ENCODE assay signal across 10 mouse cellular contexts in the genomic region with DNA sequence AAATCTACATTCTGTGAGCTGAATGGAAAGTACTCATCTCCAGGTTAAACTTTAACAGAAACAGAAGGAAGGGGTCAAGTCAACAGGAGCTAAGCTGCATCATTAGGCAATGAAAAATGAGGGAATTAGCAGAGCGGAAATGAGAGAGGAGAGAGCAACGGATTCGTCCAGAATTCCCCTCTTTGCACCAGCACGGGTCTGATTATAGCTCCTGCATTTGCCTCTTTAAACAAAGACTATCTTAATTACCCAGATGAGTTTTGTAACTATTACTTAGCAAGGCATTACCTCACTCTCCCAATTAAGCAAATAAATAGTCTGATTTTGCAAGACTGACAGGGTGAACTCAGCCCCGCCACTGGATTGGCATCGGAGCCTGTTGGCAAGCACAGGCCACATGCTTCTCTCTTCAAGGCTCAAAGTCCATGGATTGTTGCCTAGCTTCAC.
A peak's percentile ranks its signal among the peaks of the same experiment; 100 is the strongest.
DNase-seq lines count a peak whose midpoint lies in the region; TF ChIP-seq lines count a peak whose summit lies in the region.
"Had no signal": no experiment of that assay in that cellular context is flagged by ENCODE, and none has a peak within 500 bp of the region (broad histone marks: within the 10 kb centered on the region; RNA-seq: fewer than 3 reads in every experiment).

No protein-coding gene starts in this region.

- no peaks in the 10 kb centered on the region for H3K4me1 ChIP-seq in kidney, adult 2 months (ENCODE audit: control insufficient read depth, insufficient read depth, low read length)
- H3K4me1 ChIP-seq: embryonic facial prominence, embryonic 12.5 days; limb, embryonic 12.5 days had no signal

- 34% methylated on average over 6 of the region's 6 CpGs for WGBS in kidney, adult 2 months

- no peak overlapping the region for H3K4me3 ChIP-seq in kidney, adult 2 months (ENCODE audit: insufficient read depth, low read depth, low read length)
- H3K4me3 ChIP-seq: embryonic facial prominence, embryonic 12.5 days; limb, embryonic 12.5 days had no signal

- no peaks in the 10 kb centered on the region for H3K36me3 ChIP-seq in kidney, adult 2 months (ENCODE audit: control insufficient read depth, insufficient read depth, low read length)
- H3K36me3 ChIP-seq: embryonic facial prominence, embryonic 12.5 days; limb, embryonic 12.5 days had no signal

- DNase-seq in layer of hippocampus, adult 8-10 months (ENCODE audit: low spot score in 2 of 2): peak; percentile 10 to 21
- DNase-seq in layer of hippocampus, adult 9-10 months (ENCODE audit: low spot score): no peak
- DNase-seq in cerebellum, postnatal 25 days: peak; percentile 24 to 35
- DNase-seq in kidney, adult 2 months: peak; percentile 89
- DNase-seq in lung, postnatal 10 days: peak; percentile 59
- no peak for DNase-seq in spleen, postnatal 36 days (ENCODE audit: low spot score in 2 of 2)
- DNase-seq in testis, postnatal 14 days (ENCODE audit: low spot score): no peak
- DNase-seq in urinary bladder, postnatal 25 days (ENCODE audit: low spot score): no peak

- no peak overlapping the region for H3K27ac ChIP-seq in kidney, adult 2 months (ENCODE audit: insufficient read depth, low read depth, low read length)
- H3K27ac ChIP-seq: embryonic facial prominence, embryonic 12.5 days; limb, embryonic 12.5 days had no signal

- no peak for TF ChIP-seq POLR2A in kidney, adult 2 months (IDR thresholded peaks at IDR 0.05; ENCODE audit: low read depth, low read length)

- H3K27me3 ChIP-seq in kidney, adult 2 months (replicated peaks; ENCODE audit: control insufficient read depth, insufficient read depth, low read length): peaks cover 3% of the 10 kb centered on the region
- H3K27me3 ChIP-seq: embryonic facial prominence, embryonic 12.5 days; limb, embryonic 12.5 days had no signal

- TF ChIP-seq CTCF in kidney, adult 2 months (conservative IDR thresholded peaks at IDR 0.05; ENCODE audit: insufficient read depth, insufficient read length, low read depth, low read length): no peak

Comparison
In these comparisons a context has a peak if more than half of its experiments do, and no peak if none do; other contexts are left out.
1. DNase-seq: peak in layer of hippocampus, adult 8-10 months (2 of 2), cerebellum, postnatal 25 days (2 of 2), kidney, adult 2 months (single experiment) and lung, postnatal 10 days (single experiment); none in layer of hippocampus, adult 9-10 months (single experiment), spleen, postnatal 36 days (0 of 2), testis, postnatal 14 days (single experiment) and urinary bladder, postnatal 25 days (single experiment).